Mouse (Mus musculus) left cerebral cortex, adult 2 months (tissue): Measurements from ENCODE around the gene Schip1. TPM values are rescaled to one million over a fixed set of nuclear protein-coding genes. Genes with fewer than 3 reads are reported as not detected.

Experiments
- DNase-seq, 2 experiments: peaks; one replicate each; pipeline ENCODE4 v3.0.0; 2021 to 2022; ENCODE audit warnings: low spot score in 2 of 2, mixed read lengths in 1 of 2; ENCODE audit errors: extremely low spot score in 1 of 2
- H3K27ac ChIP-seq: fragments of 200-600 bp; 2 replicates; pipeline ENCODE4 v1.8.1; 2022
- H3K4me3 ChIP-seq: fragments of 200-600 bp; 2 replicates; pipeline ENCODE4 v1.8.1; 2022
- CTCF ChIP-seq: fragments of 200-600 bp; IDR thresholded peaks from 2 replicates; pipeline ENCODE4 v1.8.1; 2022; ENCODE audit warnings: antibody characterized with exemption, mild to moderate bottlenecking, moderate library complexity
- intact Hi-C: fragments of 180-260 bp; cut with DNase I; formaldehyde crosslinking; loops from one replicate; pipeline ENCODE4 v1.15.1; 2025
- total RNA-seq, 2 experiments: library from RNA; stranded (reverse); gene quantifications; 2 replicates each; pipeline ENCODE4 v1.2.3; 2021

Gene Schip1
- total RNA-seq, 2 experiments from 2014 or later = 261 to 282 TPM

DNA sequence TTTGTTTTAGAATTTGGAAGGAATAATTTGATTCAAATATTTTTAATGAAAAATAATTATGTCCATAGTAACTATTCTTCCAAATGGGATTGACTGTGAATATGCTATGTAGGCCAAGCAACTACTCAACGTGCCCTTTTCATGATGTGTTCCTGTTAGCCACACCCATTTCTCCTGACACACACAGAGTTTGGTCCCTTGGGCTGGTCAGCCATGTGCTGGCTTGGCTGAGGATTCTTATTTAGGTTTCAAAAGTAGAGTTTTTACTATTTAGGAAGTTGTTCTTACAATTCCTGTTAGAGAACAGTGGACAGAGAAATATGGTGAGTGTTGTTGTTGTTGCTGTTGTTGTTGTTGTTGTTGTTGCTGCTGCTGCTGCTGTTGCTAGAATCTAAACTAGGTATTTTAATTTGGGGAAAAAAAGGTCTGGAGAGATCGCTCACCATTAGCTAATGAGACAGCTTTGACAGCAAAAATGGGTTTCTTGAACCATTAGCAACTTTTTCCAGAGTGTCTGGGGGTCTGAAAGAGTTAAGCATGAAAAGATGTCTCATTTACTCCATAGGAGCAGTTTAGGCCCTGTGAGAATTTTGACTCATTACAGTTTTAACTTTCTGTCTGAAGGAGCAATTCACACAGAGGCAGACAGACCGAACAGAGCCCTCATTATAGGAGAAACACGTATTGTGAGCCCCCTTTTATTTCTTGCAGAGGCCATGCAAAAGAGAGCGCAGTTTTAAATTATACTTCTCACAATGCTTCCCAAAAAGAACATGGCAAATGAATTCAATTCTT is 74.4 kb downstream of the Schip1 start:
- intact Hi-C loops = no loop called here
- H3K4me3 ChIP-seq = no peak overlapping the region
- DNase-seq = no peak
- no peak for TF ChIP-seq CTCF
- H3K27ac ChIP-seq = no peak overlapping the region

DNA sequence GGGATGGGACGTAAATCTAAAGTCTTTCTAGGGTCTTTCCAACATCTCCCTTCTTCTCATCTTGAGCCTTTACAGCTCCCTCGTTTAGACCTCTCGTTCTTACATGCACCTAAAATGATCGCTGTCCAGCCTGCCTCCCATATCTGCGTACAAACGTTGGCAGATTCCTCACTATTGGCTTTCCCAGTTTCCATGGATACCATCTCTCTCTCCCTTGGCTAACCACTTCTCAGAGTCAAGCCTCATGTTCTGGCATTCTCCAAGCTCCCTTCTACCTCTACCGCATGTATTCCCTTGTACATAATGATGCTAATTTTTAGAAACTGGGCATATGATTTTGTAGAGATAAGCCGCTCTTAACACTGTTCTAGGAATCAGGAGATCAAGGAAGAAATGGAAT is 86.1 kb downstream of the Schip1 start:
- no peak for DNase-seq
- Histone ChIP-seq H3K27ac (no peak overlapping the region), H3K4me3 (no peak overlapping the region)
- intact Hi-C loops = no loop called here
- no peak for TF ChIP-seq CTCF

GRCm38 (mm10) chr3:68160175-68160574 is 95.6 kb downstream of the Schip1 start:
- Histone ChIP-seq H3K27ac (no peak overlapping the region), H3K4me3 (no peak overlapping the region)
- no peak for TF ChIP-seq CTCF
- intact Hi-C loops = no loop called here
- no peak for DNase-seq

- no peak for TF ChIP-seq CTCF
- no peak overlapping the region for H3K4me3 ChIP-seq
- no peak for DNase-seq
- H3K27ac ChIP-seq = no peak overlapping the region
- intact Hi-C loops = no loop called here
Observed at GRCm38 (mm10) chr3:68160760-68161159, 96.2 kb downstream of the Schip1 start.

GRCm38 (mm10) chr3:68178248-68178647 is 113.6 kb downstream of the Schip1 start:
- intact Hi-C loops = no loop called here
- DNase-seq = no peak
- no peak for TF ChIP-seq CTCF
- Histone ChIP-seq H3K27ac (no peak overlapping the region), H3K4me3 (no peak overlapping the region)

GRCm38 (mm10) chr3:68187471-68187870 is 122.9 kb downstream of the Schip1 start:
- no peak for DNase-seq
- H3K27ac ChIP-seq = no peak overlapping the region
- no peak overlapping the region for H3K4me3 ChIP-seq
- TF ChIP-seq CTCF = no peak
- intact Hi-C loops = no loop called here

DNA sequence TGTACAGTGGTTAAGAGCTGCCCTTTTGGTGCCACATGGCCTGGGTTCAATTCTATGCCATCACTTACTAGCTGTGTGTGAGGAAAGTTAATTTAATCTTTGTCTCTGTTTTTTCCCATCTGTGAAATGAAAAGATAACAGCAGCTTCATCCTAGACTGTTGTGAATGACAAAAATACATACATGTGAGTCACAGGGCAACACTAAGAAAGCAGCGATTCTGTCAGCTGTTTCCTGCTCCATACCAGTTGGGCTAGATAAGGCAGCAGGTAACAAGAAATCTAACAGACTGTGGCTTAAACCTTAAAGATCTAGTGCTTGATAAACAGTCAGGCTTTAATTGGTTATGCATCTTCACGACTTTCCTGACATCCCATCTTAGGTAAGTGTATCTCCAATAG is 124.5 kb downstream of the Schip1 start:
- no peak for TF ChIP-seq CTCF
- H3K27ac ChIP-seq = no peak overlapping the region
- H3K4me3 ChIP-seq = no peak overlapping the region
- intact Hi-C loops = no loop called here
- no peak for DNase-seq

GRCm38 (mm10) chr3:68196933-68197332 is 132.3 kb downstream of the Schip1 start:
- Histone ChIP-seq H3K27ac (no peak overlapping the region), H3K4me3 (no peak overlapping the region)
- no peak for TF ChIP-seq CTCF
- no peak for DNase-seq
- intact Hi-C loops = no loop called here

DNA sequence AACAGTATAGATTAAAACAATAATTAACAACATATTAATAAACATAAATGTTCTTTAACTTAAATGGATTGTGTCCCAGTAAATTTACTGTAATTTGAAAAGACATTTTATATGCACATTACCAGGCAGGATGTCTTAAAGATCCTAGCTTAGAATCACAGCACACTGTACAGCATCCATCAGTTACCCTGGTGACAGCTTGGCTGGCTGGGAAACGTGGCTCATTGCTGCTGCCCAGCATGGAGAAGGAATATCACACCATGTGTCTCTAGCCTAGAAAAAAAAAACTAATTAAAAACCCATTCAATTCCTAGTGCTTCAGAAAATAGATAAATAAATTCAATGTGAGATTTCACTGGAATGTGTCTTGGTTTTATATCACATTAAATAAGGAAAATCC is 136.6 kb downstream of the Schip1 start:
- intact Hi-C loops = no loop called here
- no peak for DNase-seq
- TF ChIP-seq CTCF = no peak
- Histone ChIP-seq H3K27ac (no peak overlapping the region), H3K4me3 (no peak overlapping the region)

- TF ChIP-seq CTCF = no peak
- DNase-seq = no peak
- no peak overlapping the region for H3K4me3 ChIP-seq
- H3K27ac ChIP-seq = no peak overlapping the region
- intact Hi-C loops = no loop called here
Observed at GRCm38 (mm10) chr3:68202162-68202902, 137.7 kb downstream of the Schip1 start.

DNA sequence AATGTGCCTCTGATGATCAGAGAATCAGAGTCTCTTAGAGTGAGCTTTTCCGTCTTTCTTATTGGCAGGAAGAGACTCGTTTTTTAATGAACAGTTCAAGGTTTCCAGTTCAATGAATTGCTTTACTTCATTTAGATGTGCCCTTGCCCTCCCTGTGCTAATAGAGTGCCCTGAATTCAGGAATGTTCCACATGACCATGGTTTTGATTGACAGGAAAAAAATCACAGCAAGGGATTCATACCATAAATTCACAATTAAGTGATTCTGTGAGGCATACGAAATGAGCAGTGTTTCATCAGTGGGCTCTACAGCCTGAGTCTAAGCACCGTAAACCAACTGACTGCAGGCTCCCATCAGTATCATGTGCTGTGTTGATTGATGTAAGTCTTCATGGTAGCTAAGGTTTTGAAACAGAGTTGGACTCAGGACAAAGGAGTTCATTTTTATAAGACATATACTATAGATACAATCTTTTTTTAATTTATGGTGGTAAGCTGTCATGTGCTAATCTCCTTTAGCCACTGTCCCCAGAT is 139.4 kb downstream of the Schip1 start:
- TF ChIP-seq CTCF = no peak
- Histone ChIP-seq H3K4me3 (no peak overlapping the region), H3K27ac (no peak overlapping the region)
- no peak for DNase-seq
- intact Hi-C loops = no loop called here

- Histone ChIP-seq H3K27ac (no peak overlapping the region), H3K4me3 (no peak overlapping the region)
- no peak for DNase-seq
- no peak for TF ChIP-seq CTCF
- intact Hi-C loops = no loop called here
Observed at GRCm38 (mm10) chr3:68210422-68210821, 145.8 kb downstream of the Schip1 start.
